Mouse (Mus musculus): ENCODE measurements around the gene Gbf1.

GRCm38 (mm10) chr19:46264762-46265161 lies 112.5 kb downstream of the Gbf1 start:
- TF ChIP-seq CTCF (IDR thresholded peaks at IDR 0.05) (no peak), EP300 (IDR thresholded peaks at IDR 0.05; ENCODE audit: insufficient read depth, low read depth, low read length) (no peak)
